Mouse (Mus musculus): ENCODE measurements around the gene Gm10337. TPM values are rescaled to one million over a fixed set of nuclear protein-coding genes. Genes with fewer than 3 reads are reported as not detected.

Gene Gm10337
- total RNA-seq (2023), result 11.3 TPM in 1 of 2 replicates, not detected in the other

GRCm38 (mm10) chr15:102503447-102503846, at the start of gene Gm10337:
TSS of gene Gm10337 (plus strand) at chr15:102503722.

GRCm38 (mm10) chr15:102458904-102459317, 44.6 kb upstream of the Gm10337 start, which contains the start of gene Prr13:
TSS of gene Prr13 (plus strand) at chr15:102459028.

GRCm38 (mm10) chr15:102470183-102470604, 33.3 kb upstream of the Gm10337 start, which contains the start of gene Pcbp2:
TSS of gene Pcbp2 (plus strand) at chr15:102470539.

GRCm38 (mm10) chr15:102516728-102517404, 13.3 kb downstream of the Gm10337 start, which contains the start of gene Map3k12:
TSS of gene Map3k12 (minus strand) at chr15:102517064.

GRCm38 (mm10) chr15:102517976-102518858, 14.7 kb downstream of the Gm10337 start, which contains the start of gene Tarbp2:
TSS of gene Tarbp2 (plus strand) at chr15:102518192.

GRCm38 (mm10) chr15:102524892-102525485, 21.5 kb downstream of the Gm10337 start, which contains the start of gene Npff:
TSS of gene Npff (minus strand) at chr15:102524942.

Other genes with a start within 250 kb of the Gm10337 start
- 32.5 and 34.1 TPM in 2 replicates for gene Rarg, start 246.2 kb upstream of the Gm10337 start, total RNA-seq (2023)
- gene Gm9918, start 233.2 kb upstream of the Gm10337 start, total RNA-seq (2023), result not detected in 2 replicates
- 31.4 and 34.2 TPM in 2 replicates for gene Mfsd5, start 224.3 kb upstream of the Gm10337 start, total RNA-seq (2023)
- 31.1 and 43.9 TPM in 2 replicates for gene Espl1, start 207.5 kb upstream of the Gm10337 start, total RNA-seq (2023)
- 259 and 280 TPM in 2 replicates for gene Pfdn5, start 177.6 kb upstream of the Gm10337 start, total RNA-seq (2023)
- 31.4 and 36.0 TPM in 2 replicates for gene Myg1, start 172.0 kb upstream of the Gm10337 start, total RNA-seq (2023)
- 16.5 and 25.4 TPM in 2 replicates for gene Aaas, start 153.0 kb upstream of the Gm10337 start, total RNA-seq (2023)
- 0.27 TPM in 1 of 2 replicates, not detected in the other for gene Sp7, start 136.5 kb upstream of the Gm10337 start, total RNA-seq (2023)
- 125 and 138 TPM in 2 replicates for gene Sp1, start 97.6 kb upstream of the Gm10337 start, total RNA-seq (2023)
- 0.48 TPM in 1 of 2 replicates, not detected in the other for gene Amhr2, start 58.4 kb upstream of the Gm10337 start, total RNA-seq (2023)
- gene Prr13, start 44.7 kb upstream of the Gm10337 start, total RNA-seq (2023), result 422 and 441 TPM in 2 replicates
- gene Pcbp2, start 33.2 kb upstream of the Gm10337 start, total RNA-seq (2023), result 501 and 530 TPM in 2 replicates
- gene Map3k12, start 13.3 kb downstream of the Gm10337 start, total RNA-seq (2023), result 0.22 and 0.23 TPM in 2 replicates
- 12.6 and 21.3 TPM in 2 replicates for gene Tarbp2, start 14.5 kb downstream of the Gm10337 start, total RNA-seq (2023)
- 3.7 and 6.9 TPM in 2 replicates for gene Npff, start 21.2 kb downstream of the Gm10337 start, total RNA-seq (2023)
- gene Gm28047, start 121.3 kb downstream of the Gm10337 start, total RNA-seq (2023), result 3.2 TPM in 1 of 2 replicates, not detected in the other
- gene Atf7, start 121.7 kb downstream of the Gm10337 start, total RNA-seq (2023), result 54.5 and 64.2 TPM in 2 replicates
- gene Atp5g2, start 168.6 kb downstream of the Gm10337 start, total RNA-seq (2023), result 1.8 and 2.9 TPM in 2 replicates
- 23.0 and 24.0 TPM in 2 replicates for gene Calcoco1, start 218.5 kb downstream of the Gm10337 start, total RNA-seq (2023)